Mouse (Mus musculus) heart, postnatal 0 days (tissue): ENCODE results near the gene Ugt1a8. TPM values are rescaled to one million over a fixed set of nuclear protein-coding genes. Genes with fewer than 3 reads are reported as not detected.

Experiments used
- ATAC-seq: fragments of 200-750 bp; cut with Nextera tagmentation; 2 replicates; pipeline ENCODE4 v1.8.0; 2017; ENCODE audit warnings: low read depth, moderate number of reproducible peaks, moderate library complexity; ENCODE audit not compliant: insufficient read depth
- DNase-seq: peaks from one replicate; pipeline ENCODE4 v3.0.0-alpha.2; 2016; ENCODE audit warnings: low spot score
- H3K27ac ChIP-seq: fragments of 300-500 bp; sonication (generic); 2 replicates; pipeline ENCODE4 v1.5.1; 2014; ENCODE audit warnings: low read depth, mild to moderate bottlenecking
- H3K27me3 ChIP-seq: fragments of 300-500 bp; sonication (generic); 2 replicates; pipeline ENCODE4 v1.6.1; 2014; ENCODE audit warnings: low read length, mixed read lengths; ENCODE audit not compliant: control insufficient read depth, insufficient read depth
- H3K36me3 ChIP-seq: fragments of 300-500 bp; sonication (generic); replicated peaks from 2 replicates; pipeline ENCODE4 v1.6.1; 2014; ENCODE audit warnings: low read length, mixed read lengths; ENCODE audit not compliant: control insufficient read depth, insufficient read depth
- H3K4me1 ChIP-seq: fragments of 300-500 bp; sonication (generic); 2 replicates; pipeline ENCODE4 v1.6.1; 2014; ENCODE audit warnings: antibody characterized with exemption; ENCODE audit not compliant: control insufficient read depth, insufficient read depth
- H3K4me2 ChIP-seq: fragments of 300-500 bp; sonication (generic); 2 replicates; pipeline ENCODE4 v1.6.1; 2014; ENCODE audit warnings: low read depth, mild to moderate bottlenecking, low read length, moderate library complexity
- H3K4me3 ChIP-seq: fragments of 300-500 bp; sonication (generic); 2 replicates; pipeline ENCODE4 v1.5.1; 2014; ENCODE audit warnings: low read depth, low read length
- H3K9ac ChIP-seq: fragments of 300-500 bp; sonication (generic); replicated peaks from 2 replicates; pipeline ENCODE4 v1.6.1; 2014; ENCODE audit warnings: low read depth, low read length, mixed read lengths
- H3K9me3 ChIP-seq: fragments of 300-500 bp; sonication (generic); replicated peaks from 2 replicates; pipeline ENCODE4 v1.6.1; 2016; ENCODE audit warnings: low read length; ENCODE audit not compliant: control insufficient read depth
- CTCF ChIP-seq: IDR thresholded peaks from 2 replicates; pipeline ENCODE4 v1.5.1; 2016; ENCODE audit warnings: antibody characterized with exemption, control low read depth, low read depth
- EP300 ChIP-seq: IDR thresholded peaks from 2 replicates; pipeline ENCODE4 v1.6.1; 2016; ENCODE audit warnings: antibody characterized with exemption, low read depth
- WGBS: fragments of 180-500 bp; shearing (Covaris S2); extraction: QIAGEN DNeasy Blood & Tissue Kit; methylation state at CpG from one replicate; pipeline ENCODE4 v1.1.7; 2014; 5-methylcytosine and 5-hydroxymethylcytosine counted together
- polyA plus RNA-seq: library from polyadenylated mRNA; unstranded; fragments of >200 nt; fragmentation: Nextera tagmentation; extraction: Ambion mirVana; gene quantifications from 2 replicates; pipeline ENCODE4 v1.2.1, GENCODE M21; 2015
- total RNA-seq: library from RNA; depleted of rRNA; stranded (reverse); fragments of >200 nt; gene quantifications from 2 replicates; pipeline ENCODE4 v1.2.3, GENCODE M21; 2014; ENCODE audit warnings: low replicate concordance

The Ugt1a8 gene
- total and polyA plus RNA-seq, 2 experiments from 2014 or later: not detected

GRCm38 (mm10) chr1:88258881-88259642, 171.4 kb downstream of the Ugt1a8 start:
- peaks cover 46% of the 10 kb centered on the region for H3K36me3 ChIP-seq
- H3K4me3 ChIP-seq: no peak overlapping the region
- 0 out of 2 replicates have a peak, but pooled peaks cover 8% of the 10 kb centered on the region for H3K9me3 ChIP-seq
- H3K4me1 ChIP-seq: peaks cover 16% of the 10 kb centered on the region
- no peak for ATAC-seq
- no peak overlapping the region for H3K4me2 ChIP-seq
- no peak overlapping the region for H3K27ac ChIP-seq
- no peaks in the 10 kb centered on the region for H3K27me3 ChIP-seq
- WGBS: 55% methylated on average over 8 of the region's 8 CpGs
- peak; percentile 65 for DNase-seq
- no peak for TF ChIP-seq EP300
- TF ChIP-seq CTCF: peak; percentile 3; the same call in 1 of the 2 replicates
- no peak overlapping the region; the same call in 1 of the 2 replicates for H3K9ac ChIP-seq

- Histone ChIP-seq H3K4me2 (no peak overlapping the region), H3K4me3 (no peak overlapping the region), H3K4me1 (peaks cover 16% of the 10 kb centered on the region), H3K9ac (no peak overlapping the region), H3K27ac (no peak overlapping the region), H3K9me3 (0 out of 2 replicates have a peak, but pooled peaks cover 5% of the 10 kb centered on the region), H3K27me3 (no peaks in the 10 kb centered on the region), H3K36me3 (peaks cover 52% of the 10 kb centered on the region)
- no peak for TF ChIP-seq CTCF
- TF ChIP-seq EP300: no peak
- WGBS: 66% methylated on average over 4 of the region's 4 CpGs
- ATAC-seq: no peak
- no peak for DNase-seq
Observed at GRCm38 (mm10) chr1:88259643-88260024, 172.0 kb downstream of the Ugt1a8 start.

DNA sequence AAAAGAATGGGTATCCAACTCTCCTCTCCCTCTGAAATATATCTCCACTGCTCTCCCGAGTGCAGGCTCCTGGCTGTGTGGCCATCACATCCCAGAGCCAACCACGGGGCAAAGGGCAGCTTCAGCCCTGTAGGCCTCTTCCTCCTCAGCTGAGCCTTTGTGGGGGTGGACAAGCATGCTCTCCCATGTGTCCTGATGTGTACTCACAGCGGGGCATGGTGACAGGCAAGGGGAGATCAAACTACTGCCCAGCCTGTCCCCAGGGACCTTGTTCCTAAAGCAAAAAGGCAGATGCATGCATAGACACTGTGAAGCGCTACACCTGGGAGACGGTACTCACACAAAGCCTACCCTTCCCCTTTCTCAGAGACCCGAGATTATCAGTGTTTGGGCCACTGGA, 172.5 kb downstream of the Ugt1a8 start:
- H3K4me1 ChIP-seq: peaks cover 16% of the 10 kb centered on the region
- no peak overlapping the region for H3K27ac ChIP-seq
- WGBS: 71% methylated on average over 6 of the region's 6 CpGs
- no peak overlapping the region for H3K4me3 ChIP-seq
- no peak for TF ChIP-seq EP300
- TF ChIP-seq CTCF: peak; percentile 24; the same call in 1 of the 2 replicates
- DNase-seq (no peak), ATAC-seq (0 out of 2 replicates have a peak, but pooled peaks have one; percentile 2)
- no peaks in the 10 kb centered on the region for H3K27me3 ChIP-seq
- H3K9me3 ChIP-seq: 0 out of 2 replicates have a peak, but pooled peaks cover under 1% of the 10 kb centered on the region
- peaks cover 56% of the 10 kb centered on the region for H3K36me3 ChIP-seq
- no peak overlapping the region for H3K4me2 ChIP-seq
- peak overlapping the region; percentile 0; the same call in 1 of the 2 replicates for H3K9ac ChIP-seq

- TF ChIP-seq EP300 (no peak), CTCF (no peak)
- Histone ChIP-seq H3K9ac (no peak overlapping the region), H3K4me3 (no peak overlapping the region), H3K4me2 (no peak overlapping the region), H3K4me1 (peaks cover 16% of the 10 kb centered on the region), H3K9me3 (no peaks in the 10 kb centered on the region), H3K27me3 (no peaks in the 10 kb centered on the region), H3K27ac (no peak overlapping the region), H3K36me3 (peaks cover 63% of the 10 kb centered on the region)
- DNase-seq: no peak
- 81% methylated on average over 10 of the region's 10 CpGs for WGBS
- ATAC-seq: no peak
Observed at GRCm38 (mm10) chr1:88260604-88261377, 173.2 kb downstream of the Ugt1a8 start.

- 81% methylated on average over 7 of the region's 7 CpGs for WGBS
- Histone ChIP-seq H3K27me3 (no peaks in the 10 kb centered on the region), H3K9me3 (no peaks in the 10 kb centered on the region), H3K4me1 (peaks cover 16% of the 10 kb centered on the region), H3K4me2 (no peak overlapping the region), H3K9ac (no peak overlapping the region), H3K4me3 (no peak overlapping the region), H3K27ac (no peak overlapping the region), H3K36me3 (peaks cover 72% of the 10 kb centered on the region)
- DNase-seq: no peak
- TF ChIP-seq EP300 (no peak), CTCF (no peak)
- no peak for ATAC-seq
Observed at GRCm38 (mm10) chr1:88261706-88262105, 174.1 kb downstream of the Ugt1a8 start.
